Mouse (Mus musculus) spleen, adult 2 months (tissue): ENCODE measurements around the gene Kank4. TPM values are rescaled to one million over a fixed set of nuclear protein-coding genes. Genes with fewer than 3 reads are reported as not detected.

Experiments used
- DNase-seq, 2 experiments: peaks; one replicate each; pipeline versions ENCODE4 v3.0.0 to v3.0.0-alpha.2; 2012 to 2021; ENCODE audit warnings: low spot score in 2 of 2, low read depth in 1 of 2
- H3K27ac ChIP-seq: fragments of 200-500 bp; 2 replicates; pipeline ENCODE4 v1.5.1; 2012; ENCODE audit warnings: low read length, inconsistent platforms; ENCODE audit not compliant: insufficient read depth
- H3K27me3 ChIP-seq: fragments of 200-500 bp; 2 replicates; pipeline ENCODE4 v1.6.1; 2012; ENCODE audit warnings: mild to moderate bottlenecking, moderate library complexity, low read length, inconsistent platforms; ENCODE audit not compliant: control insufficient read depth, insufficient read depth
- H3K36me3 ChIP-seq: fragments of 200-500 bp; 2 replicates; pipeline ENCODE4 v1.6.1; 2012; ENCODE audit warnings: mild to moderate bottlenecking, low read length, inconsistent platforms; ENCODE audit not compliant: control insufficient read depth, insufficient read depth
- H3K4me1 ChIP-seq: fragments of 200-500 bp; 2 replicates; pipeline ENCODE4 v1.6.1; 2011; ENCODE audit warnings: inconsistent platforms; ENCODE audit not compliant: control insufficient read depth, insufficient read depth, insufficient read length
- H3K4me3 ChIP-seq: fragments of 200-500 bp; 2 replicates; pipeline ENCODE4 v1.5.1; 2011; ENCODE audit warnings: mild to moderate bottlenecking, inconsistent platforms; ENCODE audit not compliant: insufficient read depth, insufficient read length; ENCODE audit errors: extremely low read depth
- CTCF ChIP-seq: fragments of 200-500 bp; IDR thresholded peaks from 2 replicates; pipeline ENCODE4 v1.5.1; 2011; ENCODE audit warnings: mild to moderate bottlenecking, inconsistent platforms; ENCODE audit not compliant: insufficient read depth, insufficient read length, insufficient replicate concordance; ENCODE audit errors: extremely low read depth
- POLR2A ChIP-seq: fragments of 200-500 bp; IDR thresholded peaks from 2 replicates; pipeline ENCODE4 v1.6.1; 2011; ENCODE audit warnings: low read depth, low read length, inconsistent platforms
- WGBS: fragments of 180-500 bp; shearing (Covaris S2); methylation state at CpG from one replicate; pipeline ENCODE4 v1.1.7; 2018; 5-methylcytosine and 5-hydroxymethylcytosine counted together
- polyA plus RNA-seq: library from polyadenylated mRNA; depleted of rRNA; stranded (reverse); fragments of >200 nt; gene quantifications from 2 replicates; pipeline ENCODE4 v1.2.3, GENCODE M21; 2012; rRNA removed

The Kank4 gene
- polyA plus RNA-seq: 0.15 and 0.16 TPM in 2 replicates

DNA sequence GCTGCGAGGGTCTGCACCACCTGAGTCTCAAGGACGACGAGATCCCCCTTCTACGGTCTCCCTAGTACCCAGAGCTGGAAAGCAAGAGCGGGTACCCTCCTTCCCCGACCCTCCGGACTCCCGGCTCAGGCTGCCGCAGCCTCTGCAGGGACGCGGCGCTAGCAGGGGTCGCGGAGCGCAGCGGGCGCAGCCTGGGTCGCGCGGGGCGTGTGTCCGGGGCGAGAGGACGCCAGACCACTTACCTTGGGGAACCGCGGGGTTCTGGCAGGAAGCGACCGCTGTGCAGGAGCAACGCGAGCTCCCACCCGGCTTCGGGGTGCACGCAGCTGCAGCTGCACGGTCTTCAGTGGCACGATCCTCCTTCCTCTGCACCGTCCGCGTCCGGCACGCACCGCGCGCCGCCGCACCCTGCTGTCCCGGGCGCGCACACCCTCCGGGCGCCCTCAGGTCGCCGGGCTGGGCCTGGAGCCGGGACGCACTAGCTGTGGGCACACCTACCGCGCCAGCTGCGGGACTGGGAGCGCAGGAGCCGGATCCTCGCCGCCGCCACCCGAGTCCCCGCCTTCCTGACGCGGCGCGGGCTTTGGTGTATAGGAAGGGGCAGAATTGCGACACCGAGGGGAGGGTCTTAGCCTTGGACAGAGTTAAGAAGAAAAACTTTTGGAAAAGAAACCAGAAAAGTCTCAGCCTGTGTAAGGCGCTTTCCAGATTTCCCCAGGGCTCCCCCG lies at the start of gene Kank4:
TSS of gene Kank4 (minus strand) at position 354 of the 728 bp plus-strand sequence.
- Histone ChIP-seq H3K27ac (no peak within 1 kb of the TSS), H3K4me3 (peak within 1 kb of the TSS; percentile 20; the same call in 1 of the 2 replicates)
- no peak for DNase-seq

DNA sequence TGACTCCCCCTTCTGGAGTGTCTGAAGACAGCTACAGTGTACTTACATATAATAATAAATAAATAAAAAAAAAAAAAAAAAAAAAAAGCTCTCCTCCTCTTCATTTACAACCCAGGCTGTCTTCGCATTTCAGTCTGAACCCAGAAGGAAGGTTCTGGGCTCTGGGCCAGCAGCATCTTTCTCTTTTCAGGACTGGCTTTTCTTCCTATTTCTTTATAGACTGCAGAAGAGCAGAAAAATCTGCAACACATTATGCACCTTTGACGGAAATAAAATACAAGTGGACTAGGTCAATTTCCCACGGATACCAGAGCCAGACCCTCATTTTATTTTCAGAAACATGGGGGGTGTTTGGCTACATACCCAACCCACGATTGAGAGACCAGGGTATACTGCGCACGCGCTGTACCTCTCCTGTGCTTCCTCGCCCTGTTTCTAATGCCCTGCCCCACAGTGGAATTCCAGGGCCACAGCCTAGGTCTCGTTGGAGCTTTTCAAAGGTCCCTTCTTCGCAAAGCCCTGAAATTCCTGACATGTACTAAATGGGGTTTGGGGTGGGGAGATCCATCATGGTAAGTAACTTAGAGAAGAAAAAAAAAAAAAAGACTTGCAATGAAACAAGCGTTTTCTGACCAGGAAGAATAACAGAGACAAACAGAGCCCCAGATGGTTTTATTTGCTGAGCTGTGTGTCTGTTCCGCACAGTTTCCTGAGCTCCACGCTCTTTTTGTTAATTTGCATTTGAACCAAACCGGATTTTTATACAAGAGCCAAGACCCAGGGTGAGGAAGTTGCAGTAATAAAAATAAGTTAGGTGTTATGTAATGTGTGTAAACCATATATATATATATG lies 48.3 kb upstream of the Kank4 start:
- no peak overlapping the region for H3K4me3 ChIP-seq
- 89% methylated on average over 14 of the region's 14 CpGs for WGBS
- no peaks in the 10 kb centered on the region for H3K4me1 ChIP-seq
- H3K27me3 ChIP-seq: no peaks in the 10 kb centered on the region
- TF ChIP-seq POLR2A (no peak), CTCF (no peak)
- H3K36me3 ChIP-seq: no peaks in the 10 kb centered on the region
- DNase-seq: no peak
- no peak overlapping the region for H3K27ac ChIP-seq

More for the DNA sequence above, at the start of gene Kank4:
- H3K27me3 ChIP-seq: 0 out of 2 replicates have a peak, but pooled peaks cover 2% of the 10 kb centered on the region
- 2% methylated on average over 65 of the region's 72 CpGs for WGBS
- no peaks in the 10 kb centered on the region; the same call in 1 of the 2 replicates for H3K4me1 ChIP-seq
- no peaks in the 10 kb centered on the region for H3K36me3 ChIP-seq
- TF ChIP-seq POLR2A: no peak
- TF ChIP-seq CTCF: no peak

DNA sequence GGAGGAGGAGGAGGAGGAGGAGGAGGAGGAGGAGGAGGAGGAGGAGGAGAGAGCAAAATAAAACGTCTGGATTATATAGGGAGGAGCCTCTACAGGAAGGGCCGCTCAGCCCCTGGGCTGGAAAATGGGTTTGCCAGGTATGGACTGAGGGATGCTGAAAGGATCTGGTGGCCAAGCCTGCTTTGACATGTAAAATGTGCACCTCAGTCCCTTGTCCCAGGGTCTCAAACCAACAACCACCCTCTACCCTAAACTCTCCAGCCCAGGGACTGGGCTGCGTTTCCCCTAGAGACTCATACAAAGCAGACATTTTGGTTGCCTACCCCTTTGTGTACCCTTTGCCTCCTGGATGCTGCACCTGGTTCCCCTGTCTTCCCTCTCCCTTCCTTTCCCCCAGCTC lies 47.2 kb upstream of the Kank4 start:
- Histone ChIP-seq H3K36me3 (no peaks in the 10 kb centered on the region), H3K4me1 (no peaks in the 10 kb centered on the region), H3K4me3 (no peak overlapping the region), H3K27me3 (no peaks in the 10 kb centered on the region), H3K27ac (no peak overlapping the region)
- DNase-seq: no peak
- 88% methylated on average over 3 of the region's 3 CpGs for WGBS
- TF ChIP-seq POLR2A: no peak
- TF ChIP-seq CTCF: no peak

DNA sequence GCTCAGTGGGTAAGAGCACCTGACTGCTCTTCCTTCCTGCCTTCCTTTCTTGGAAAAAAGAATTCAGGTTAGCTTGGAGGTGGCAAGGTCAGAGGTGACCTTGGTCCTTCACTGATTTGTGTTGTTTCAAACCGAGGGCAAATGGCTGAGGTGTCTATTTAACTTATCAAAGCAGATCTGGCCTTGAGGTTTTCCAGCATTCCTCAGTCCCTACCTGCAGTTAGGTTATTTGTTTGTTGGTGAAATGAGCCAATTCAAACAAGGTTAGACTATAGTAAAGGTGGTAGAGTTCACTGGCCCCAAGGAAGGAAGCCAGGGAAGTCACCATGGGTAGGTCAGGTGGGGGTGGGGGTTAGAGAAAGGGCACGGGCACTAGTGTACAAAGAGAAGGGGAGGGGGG lies 46.8 kb upstream of the Kank4 start:
- Histone ChIP-seq H3K4me3 (no peak overlapping the region), H3K27ac (no peak overlapping the region), H3K27me3 (no peaks in the 10 kb centered on the region), H3K4me1 (no peaks in the 10 kb centered on the region), H3K36me3 (no peaks in the 10 kb centered on the region)
- DNase-seq: no peak
- TF ChIP-seq CTCF (no peak), POLR2A (no peak)
- 72% methylated on average over 1 of the region's 2 CpGs for WGBS

DNA sequence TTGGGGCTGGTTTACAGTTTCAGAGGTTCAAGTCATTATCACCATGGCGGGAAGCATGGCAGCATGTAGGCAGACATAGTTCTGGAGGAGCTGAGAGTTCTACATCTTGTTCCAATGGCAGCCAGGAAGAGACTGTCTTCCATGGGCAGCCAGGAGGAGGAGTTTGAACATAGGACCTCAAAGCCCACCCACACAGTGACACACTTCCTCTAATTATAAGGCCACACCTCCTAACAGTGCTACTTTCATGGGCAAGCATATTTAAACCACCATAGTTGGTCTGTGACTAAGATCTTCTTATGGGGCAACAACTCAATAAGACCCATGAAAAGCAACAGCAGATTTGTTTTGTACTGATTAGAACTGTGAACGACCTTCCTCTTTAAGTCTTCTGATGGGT lies 46.1 kb upstream of the Kank4 start:
- no peaks in the 10 kb centered on the region for H3K36me3 ChIP-seq
- H3K27me3 ChIP-seq: no peaks in the 10 kb centered on the region
- TF ChIP-seq POLR2A (no peak), CTCF (no peak)
- H3K27ac ChIP-seq: no peak overlapping the region
- H3K4me1 ChIP-seq: no peaks in the 10 kb centered on the region
- no peak for DNase-seq
- 83% methylated on average over 2 of the region's 2 CpGs for WGBS
- no peak overlapping the region for H3K4me3 ChIP-seq

DNA sequence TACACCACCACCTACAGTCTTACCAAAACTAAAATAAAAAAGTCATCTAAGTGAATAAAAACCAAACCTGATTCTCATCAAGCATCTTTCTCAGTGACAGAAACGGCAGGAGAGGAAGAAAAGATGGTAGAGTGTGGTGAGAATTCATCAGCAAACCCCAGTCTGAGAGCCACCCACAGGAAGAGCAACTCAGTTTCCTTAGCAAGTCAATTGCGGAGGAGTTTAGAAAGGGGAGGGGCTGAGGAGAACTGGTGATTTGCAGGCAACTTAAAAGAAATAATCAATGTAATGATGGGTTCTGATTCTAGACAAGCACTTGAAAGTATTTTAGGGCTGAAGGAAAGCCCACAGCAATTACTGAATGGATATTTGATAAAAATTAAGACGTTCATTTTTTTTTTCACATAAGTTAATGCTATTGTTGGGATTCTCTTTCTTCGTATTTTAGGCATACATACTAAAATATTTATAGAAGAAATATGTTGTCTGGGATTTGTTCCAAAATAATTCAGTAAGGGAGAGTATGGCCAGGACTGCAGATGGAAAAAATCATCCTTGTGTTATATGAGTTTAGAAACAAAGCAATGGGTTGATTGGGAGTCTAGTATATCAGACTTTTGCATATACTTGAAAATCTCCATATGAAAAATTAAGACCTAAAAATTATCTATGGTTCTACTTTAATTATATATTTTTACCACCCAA lies 41.0 kb upstream of the Kank4 start:
- WGBS: 61% methylated on average over 4 of the region's 4 CpGs
- Histone ChIP-seq H3K36me3 (no peaks in the 10 kb centered on the region), H3K4me1 (no peaks in the 10 kb centered on the region), H3K27me3 (no peaks in the 10 kb centered on the region), H3K27ac (no peak overlapping the region), H3K4me3 (no peak overlapping the region)
- no peak for DNase-seq
- no peak for TF ChIP-seq POLR2A
- TF ChIP-seq CTCF: no peak
